Mouse (Mus musculus): Measurements from ENCODE around the gene Hnf4a.

- TF ChIP-seq GATA1 (IDR thresholded peaks at IDR 0.05; ENCODE audit: low read length) (no peak), TAL1 (IDR thresholded peaks at IDR 0.05; ENCODE audit: low read length) (no peak)
Measured at GRCm38 (mm10) chr2:163542674-163543073, 36.1 kb downstream of the Hnf4a start.
